Mouse (Mus musculus) liver, adult 2 months (tissue): ENCODE data around the gene Shank2. TPM values are rescaled to one million over a fixed set of nuclear protein-coding genes. Genes with fewer than 3 reads are reported as not detected.

Experiments used
- DNase-seq: peaks from one replicate; pipeline ENCODE4 v3.0.0-alpha.2; 2011; ENCODE audit warnings: low read depth, low spot score; ENCODE audit errors: extremely low read depth
- H3K27ac ChIP-seq: fragments of 200-500 bp; replicated peaks from 2 replicates; pipeline ENCODE4 v1.5.1; 2012; ENCODE audit warnings: low read depth, mild to moderate bottlenecking, control low read depth, inconsistent platforms, low read length; ENCODE audit not compliant: insufficient read depth
- H3K27me3 ChIP-seq: fragments of 200-500 bp; 2 replicates; pipeline ENCODE4 v1.6.1; 2012; ENCODE audit warnings: mild to moderate bottlenecking, moderate library complexity, low read length, inconsistent platforms; ENCODE audit not compliant: control insufficient read depth, insufficient read depth
- H3K36me3 ChIP-seq: fragments of 200-500 bp; 2 replicates; pipeline ENCODE4 v1.6.1; 2012; ENCODE audit warnings: low read length, inconsistent platforms; ENCODE audit not compliant: control insufficient read depth, insufficient read depth
- H3K4me1 ChIP-seq: fragments of 200-500 bp; 2 replicates; pipeline ENCODE4 v1.6.1; 2011; ENCODE audit warnings: low read length; ENCODE audit not compliant: control insufficient read depth, insufficient read depth
- H3K4me3 ChIP-seq: fragments of 200-500 bp; 2 replicates; pipeline ENCODE4 v1.5.1; 2011; ENCODE audit warnings: low read depth, mild to moderate bottlenecking, control low read depth, low read length, moderate library complexity; ENCODE audit not compliant: insufficient read depth
- H3K79me2 ChIP-seq: fragments of 200-500 bp; 2 replicates; pipeline ENCODE4 v1.6.1; 2012; ENCODE audit warnings: inconsistent platforms, mild to moderate bottlenecking, low read length, moderate library complexity; ENCODE audit not compliant: control insufficient read depth, insufficient read depth
- H3K9ac ChIP-seq: fragments of 200-500 bp; 2 replicates; pipeline ENCODE4 v1.6.1; 2012; ENCODE audit warnings: low read depth, mild to moderate bottlenecking, control low read depth, inconsistent platforms, low read length
- CTCF ChIP-seq: fragments of 200-500 bp; IDR thresholded peaks from 2 replicates; pipeline ENCODE4 v1.5.1; 2011; ENCODE audit warnings: low read depth, low read length, control low read depth
- POLR2A ChIP-seq: fragments of 200-500 bp; IDR thresholded peaks from 2 replicates; pipeline ENCODE4 v1.6.1; 2011; ENCODE audit warnings: low read length, control low read depth; ENCODE audit not compliant: insufficient read depth; ENCODE audit errors: extremely low read depth
- WGBS: fragments of 180-500 bp; shearing (Covaris S2); methylation state at CpG from one replicate; pipeline ENCODE4 v1.1.7; 2018; 5-methylcytosine and 5-hydroxymethylcytosine counted together
- polyA plus RNA-seq: library from polyadenylated mRNA; depleted of rRNA; stranded (reverse); fragments of >200 nt; gene quantifications from 2 replicates; pipeline ENCODE4 v1.2.3, GENCODE M21; 2012
- total RNA-seq: library from RNA; depleted of rRNA; stranded (reverse); fragments of >200 nt; gene quantifications from 2 replicates; pipeline ENCODE4 v1.2.3, GENCODE M21; 2014

Shank2 gene
- total and polyA plus RNA-seq, 2 experiments = 4.1 to 6.6 TPM

DNA sequence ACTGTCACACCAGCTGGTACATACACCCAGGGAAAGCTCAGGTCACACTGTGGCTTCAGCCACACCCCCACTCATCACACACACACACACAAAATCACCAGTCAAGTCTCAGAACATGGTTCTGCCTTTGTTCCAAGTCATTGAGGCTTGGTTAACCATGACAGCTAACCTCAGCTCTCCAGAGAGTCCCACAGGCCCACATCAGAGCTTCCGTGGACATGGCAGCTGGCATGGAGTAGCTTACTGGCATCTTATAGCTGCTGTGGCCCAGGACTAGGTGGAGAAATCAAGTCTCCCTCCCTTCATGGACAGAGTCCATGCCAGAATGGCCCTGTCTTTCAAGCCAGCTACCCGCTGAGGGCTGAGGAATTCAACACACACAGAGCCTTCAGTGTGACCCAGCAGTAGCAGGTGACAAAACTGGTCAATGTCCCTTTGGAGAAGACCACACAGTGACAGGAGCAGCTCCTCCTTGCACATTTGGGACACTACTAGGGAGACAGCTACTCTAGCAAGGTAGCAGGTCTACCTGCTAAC, 406.8 kb downstream of the Shank2 start:
- WGBS = 91% methylated on average over 2 of the region's 2 CpGs
- no peak for DNase-seq
- Histone ChIP-seq H3K9ac (no peak overlapping the region), H3K79me2 (no peaks in the 10 kb centered on the region), H3K36me3 (no peaks in the 10 kb centered on the region), H3K27ac (no peak overlapping the region), H3K4me3 (no peak overlapping the region), H3K27me3 (no peaks in the 10 kb centered on the region), H3K4me1 (no peaks in the 10 kb centered on the region)
- TF ChIP-seq POLR2A = no peak
- TF ChIP-seq CTCF = no peak

- Histone ChIP-seq H3K27me3 (no peaks in the 10 kb centered on the region), H3K4me3 (no peak overlapping the region), H3K27ac (no peak overlapping the region), H3K79me2 (no peaks in the 10 kb centered on the region), H3K36me3 (no peaks in the 10 kb centered on the region), H3K9ac (no peak overlapping the region), H3K4me1 (no peaks in the 10 kb centered on the region)
- DNase-seq = no peak
- no peak for TF ChIP-seq CTCF
- TF ChIP-seq POLR2A = no peak
- WGBS = 81% methylated on average over 18 of the region's 18 CpGs
These were observed 408.0 kb downstream of the Shank2 start for GRCm38 (mm10) chr7:144409682-144410081.

DNA sequence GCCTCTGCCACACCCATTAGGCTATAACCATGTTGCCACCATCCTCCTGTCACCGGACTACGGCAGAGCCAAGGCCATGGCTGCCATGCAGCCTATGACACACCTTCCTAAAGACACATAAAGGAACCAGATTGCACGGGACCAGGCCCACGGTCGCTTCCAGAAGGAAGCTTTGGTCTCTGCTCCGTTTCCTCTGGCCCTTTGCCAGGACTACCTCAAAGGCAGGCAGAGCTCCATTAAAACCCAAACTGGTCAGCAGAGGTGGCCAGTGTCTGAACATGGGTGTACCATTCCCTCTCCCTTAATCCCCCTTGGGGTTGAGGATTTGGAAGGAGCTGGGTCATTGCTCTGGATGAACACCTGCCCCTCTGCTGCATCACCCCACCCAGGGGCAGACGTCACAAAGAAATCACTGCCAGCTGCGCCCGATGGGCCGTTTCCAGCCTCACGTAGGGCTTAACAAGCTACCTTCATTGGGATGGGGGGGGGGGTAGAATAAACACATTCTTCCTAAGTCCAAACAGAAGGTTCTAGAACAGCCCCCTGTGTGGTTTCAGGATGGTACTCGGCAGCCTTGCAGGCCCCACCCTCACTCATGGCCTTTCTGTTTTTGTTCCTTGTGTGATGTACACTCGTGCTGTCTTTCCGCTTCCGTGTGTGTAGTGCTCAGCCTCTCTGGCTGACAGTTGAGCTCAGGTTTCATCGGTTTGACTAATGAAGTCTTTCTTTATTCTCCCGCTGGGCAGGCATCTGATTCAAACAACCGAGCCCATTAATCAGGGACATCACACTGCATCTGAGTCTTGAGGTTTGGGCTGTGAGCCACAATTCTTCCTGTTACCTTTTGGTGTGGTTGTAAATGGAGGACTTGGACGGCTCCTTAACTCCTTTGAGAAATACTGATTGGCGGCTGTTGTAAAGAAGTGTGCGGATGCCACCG, 410.5 kb downstream of the Shank2 start:
- H3K79me2 ChIP-seq = no peaks in the 10 kb centered on the region
- TF ChIP-seq CTCF (no peak), POLR2A (no peak)
- no peaks in the 10 kb centered on the region for H3K27me3 ChIP-seq
- no peak overlapping the region for H3K27ac ChIP-seq
- no peak for DNase-seq
- no peak overlapping the region for H3K4me3 ChIP-seq
- WGBS = 85% methylated on average over 22 of the region's 22 CpGs
- no peaks in the 10 kb centered on the region for H3K4me1 ChIP-seq
- H3K9ac ChIP-seq = no peak overlapping the region
- no peaks in the 10 kb centered on the region for H3K36me3 ChIP-seq

DNA sequence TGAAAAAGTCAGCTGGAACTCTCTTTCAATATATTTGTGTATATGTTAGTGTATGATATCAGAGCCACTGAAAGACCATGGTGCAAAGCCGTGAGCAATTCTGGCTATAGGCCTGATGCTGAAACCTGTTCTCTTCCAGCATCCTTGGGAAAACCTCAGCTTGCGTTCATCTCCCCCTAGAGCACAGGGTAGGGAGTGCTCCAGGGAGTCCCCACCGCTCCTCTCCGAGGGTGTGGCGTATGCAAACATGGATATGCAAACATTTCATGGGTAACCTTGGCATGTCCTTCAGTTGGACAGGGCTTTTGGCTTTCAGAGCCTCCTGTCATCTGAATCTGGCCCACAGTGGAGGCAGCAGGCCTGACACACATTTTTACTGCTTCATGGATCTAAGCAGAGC, 412.9 kb downstream of the Shank2 start:
- H3K36me3 ChIP-seq = no peaks in the 10 kb centered on the region
- 73% methylated on average over 5 of the region's 5 CpGs for WGBS
- no peaks in the 10 kb centered on the region for H3K27me3 ChIP-seq
- no peak overlapping the region for H3K27ac ChIP-seq
- H3K4me1 ChIP-seq = no peaks in the 10 kb centered on the region
- TF ChIP-seq CTCF (no peak), POLR2A (no peak)
- H3K9ac ChIP-seq = no peak overlapping the region
- no peaks in the 10 kb centered on the region for H3K79me2 ChIP-seq
- H3K4me3 ChIP-seq = no peak overlapping the region
- no peak for DNase-seq

DNA sequence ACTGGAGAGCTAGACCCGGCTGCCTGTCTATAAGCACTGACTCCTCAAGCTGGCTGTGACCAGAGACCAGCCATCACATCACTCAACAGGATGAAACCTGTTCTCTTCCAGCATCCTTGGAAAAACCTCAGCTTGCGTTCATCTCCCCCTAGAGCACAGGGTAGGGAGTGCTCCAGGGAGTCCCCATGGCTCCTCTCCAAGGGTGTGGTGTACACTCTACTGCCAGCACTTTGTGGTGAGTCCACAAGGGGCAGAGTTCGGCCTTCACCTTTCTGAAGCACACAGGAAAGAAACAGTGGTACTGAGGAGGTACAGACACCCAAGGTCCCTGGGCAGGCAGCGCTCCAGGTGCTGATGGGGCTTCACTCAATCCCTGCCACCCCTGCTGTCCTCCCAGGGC, 414.1 kb downstream of the Shank2 start:
- Histone ChIP-seq H3K4me3 (no peak overlapping the region), H3K79me2 (no peaks in the 10 kb centered on the region), H3K27ac (no peak overlapping the region), H3K36me3 (no peaks in the 10 kb centered on the region), H3K9ac (no peak overlapping the region), H3K27me3 (no peaks in the 10 kb centered on the region), H3K4me1 (no peaks in the 10 kb centered on the region)
- TF ChIP-seq CTCF = peak; percentile 39
- TF ChIP-seq POLR2A = no peak
- peak; percentile 61 for DNase-seq
- 61% methylated on average over 4 of the region's 4 CpGs for WGBS

DNA sequence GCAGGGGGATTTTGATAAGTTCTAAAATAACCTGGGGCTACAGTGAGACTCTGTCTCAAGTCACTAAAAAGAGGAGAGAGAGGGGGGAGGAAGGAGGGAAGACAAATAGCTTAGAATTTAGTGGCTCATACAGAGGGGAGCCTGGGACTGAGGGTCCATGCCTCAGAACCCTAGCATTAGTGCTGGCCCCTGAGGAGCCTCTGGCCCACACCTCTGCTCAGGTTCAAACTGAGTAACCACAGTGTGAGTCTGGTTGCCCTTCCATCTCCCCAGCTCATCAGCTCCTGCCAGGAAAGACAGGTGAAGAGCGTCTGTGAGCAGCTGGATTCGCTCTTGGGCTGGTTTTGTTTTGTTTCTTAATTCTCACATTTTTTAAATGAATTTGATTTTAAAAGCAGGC, 415.5 kb downstream of the Shank2 start:
- H3K4me3 ChIP-seq = no peak overlapping the region
- no peak overlapping the region for H3K9ac ChIP-seq
- H3K79me2 ChIP-seq = no peaks in the 10 kb centered on the region
- H3K27me3 ChIP-seq = no peaks in the 10 kb centered on the region
- no peak for TF ChIP-seq POLR2A
- no peak for TF ChIP-seq CTCF
- no peak for DNase-seq
- WGBS = 93% methylated on average over 2 of the region's 2 CpGs
- no peak overlapping the region for H3K27ac ChIP-seq
- no peaks in the 10 kb centered on the region for H3K4me1 ChIP-seq
- no peaks in the 10 kb centered on the region for H3K36me3 ChIP-seq
